Mouse (Mus musculus) spleen, postnatal 14 days (tissue): Measurements from ENCODE around the gene Grid1.

Source experiments
- DNase-seq, 2 experiments: peaks; one replicate each; pipeline ENCODE4 v3.0.0; 2021 to 2022; ENCODE audit warnings: low spot score in 2 of 2

The Grid1 gene

DNA sequence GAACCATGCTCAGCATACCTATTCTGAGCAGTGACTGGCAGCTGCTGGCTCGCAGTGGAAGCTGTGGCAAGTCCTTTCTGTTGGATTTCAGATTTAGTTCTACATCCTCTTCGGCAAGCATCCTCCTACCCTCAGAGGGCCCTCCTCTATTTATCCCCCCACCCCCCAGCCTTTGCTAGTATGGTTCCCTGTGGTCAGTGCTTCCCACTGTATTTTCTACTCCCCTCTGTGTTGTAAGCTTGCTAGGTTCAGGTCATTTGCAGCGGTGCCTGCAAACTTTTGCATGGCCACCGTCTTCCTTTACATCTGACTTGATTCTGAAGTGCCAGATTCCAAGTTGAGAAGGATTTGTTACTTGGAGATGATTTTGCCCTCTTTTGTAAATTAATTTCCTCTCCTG is 378.5 kb downstream of the Grid1 start:
- no peak for DNase-seq

DNA sequence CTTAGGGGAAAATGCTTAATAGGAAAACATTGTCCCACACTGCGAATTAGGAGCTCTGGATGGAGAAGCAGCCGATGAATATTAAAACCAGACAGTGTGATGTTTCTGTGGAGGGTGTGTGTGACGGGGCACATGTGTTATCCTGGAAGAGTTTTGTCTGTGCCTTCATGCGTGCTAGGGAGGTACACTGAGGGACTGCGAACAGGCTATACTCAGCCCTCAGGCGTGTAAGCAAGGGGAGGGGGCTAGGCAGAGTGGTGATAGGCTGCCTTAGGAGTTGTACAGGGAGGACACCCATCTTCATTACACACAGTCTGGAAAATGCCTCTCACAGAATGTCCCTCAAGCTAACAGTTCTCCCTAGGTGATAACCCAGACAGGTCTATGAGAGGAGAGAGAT is 379.0 kb downstream of the Grid1 start:
- DNase-seq, result no peak

DNA sequence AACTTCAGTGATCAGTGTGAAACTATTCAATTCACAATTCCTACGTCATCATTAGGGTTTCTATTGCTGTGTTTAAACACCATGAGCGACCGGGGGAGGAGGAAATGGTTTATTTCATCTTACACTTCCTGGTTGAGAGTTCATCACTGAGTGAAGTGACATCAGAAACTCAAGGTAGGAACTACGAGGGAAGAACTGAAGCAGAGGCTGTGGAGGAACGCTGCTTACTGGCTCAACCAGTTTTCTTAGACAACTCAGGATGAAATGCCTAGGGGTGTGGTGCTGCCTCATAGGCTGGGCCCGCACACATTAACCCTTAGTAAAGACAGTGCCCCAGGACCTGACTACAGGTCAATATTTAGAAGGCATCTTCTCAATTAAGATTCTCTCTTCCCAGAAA is 389.5 kb downstream of the Grid1 start:
- DNase-seq, result no peak

DNA sequence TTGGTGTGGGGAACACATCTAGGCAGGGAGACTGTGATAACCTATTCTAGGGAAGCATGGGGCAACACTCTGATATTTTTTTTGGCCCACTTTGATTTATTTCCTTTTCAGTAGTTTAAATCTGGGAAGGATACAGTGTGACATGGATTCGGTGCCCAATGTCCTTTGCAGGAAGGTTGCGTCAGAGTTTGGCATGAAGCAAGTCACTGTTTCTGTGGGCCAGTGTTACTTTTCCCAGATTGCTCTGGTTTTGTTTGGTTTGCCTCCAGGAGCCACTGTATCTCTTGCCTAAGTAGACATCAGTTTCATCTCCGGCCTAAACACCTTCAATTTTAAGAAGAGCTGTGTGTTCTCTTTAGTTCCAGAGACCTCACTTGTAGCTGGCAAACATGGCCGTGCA is 399.1 kb downstream of the Grid1 start:
- no peak for DNase-seq

DNA sequence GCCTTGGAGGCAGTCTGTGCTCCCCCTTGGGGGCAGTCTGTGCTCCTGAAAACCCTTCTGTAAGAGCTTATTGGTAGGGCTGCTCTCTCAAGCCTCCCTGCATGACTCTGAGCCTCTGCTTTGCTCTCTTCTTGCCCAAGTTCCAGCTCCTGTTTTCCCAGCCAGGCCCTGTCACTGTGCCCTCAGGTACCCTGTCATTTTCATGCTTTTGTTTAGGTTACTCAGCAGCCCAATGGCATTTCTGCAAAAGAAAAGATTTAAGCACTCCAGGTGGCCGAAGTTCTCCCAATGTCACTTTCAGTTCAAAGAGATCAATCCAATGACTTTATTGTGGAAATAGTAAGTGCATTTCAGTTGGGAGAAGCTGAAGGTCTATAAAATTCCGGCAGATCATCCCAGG is 402.3 kb downstream of the Grid1 start:
- no peak for DNase-seq

DNA sequence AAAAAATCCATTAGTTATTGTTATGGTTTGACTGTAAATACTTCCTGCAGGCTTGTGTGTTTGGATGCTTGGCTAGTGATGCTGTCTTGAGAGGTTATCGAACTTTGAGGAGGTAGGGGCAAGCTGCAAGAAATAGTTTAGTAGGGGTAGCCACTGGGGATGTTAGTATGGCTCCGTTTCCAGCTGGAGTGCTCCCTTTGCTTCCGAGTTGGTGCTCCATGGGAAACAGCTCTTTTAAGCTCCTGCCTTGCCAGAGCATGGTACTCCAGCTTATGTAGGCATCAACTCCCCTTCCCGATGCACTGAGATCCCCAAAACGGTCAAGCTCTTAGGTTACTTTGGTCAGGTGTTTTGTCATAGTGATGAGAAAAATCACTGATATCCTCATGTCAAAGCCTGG is 407.7 kb downstream of the Grid1 start:
- DNase-seq, result no peak

DNA sequence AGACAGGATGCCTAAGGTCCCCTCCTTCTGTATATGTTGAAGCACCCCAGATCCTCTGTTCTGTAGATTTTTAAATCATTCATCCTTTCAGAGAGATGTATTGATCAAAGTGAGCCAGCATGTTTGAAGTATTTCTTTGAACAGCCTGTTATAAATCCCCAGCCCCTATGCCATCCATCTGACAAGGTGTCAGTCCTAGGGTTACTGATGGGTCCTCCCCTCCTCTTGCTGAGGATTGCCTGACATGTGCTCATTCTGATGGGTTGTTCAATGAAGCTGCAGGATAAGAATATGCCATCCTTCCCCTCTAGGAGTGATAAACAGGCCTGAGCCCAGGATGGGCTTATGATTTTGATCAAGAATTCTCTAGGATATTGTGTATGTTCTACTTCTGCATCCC is 411.5 kb downstream of the Grid1 start:
- DNase-seq, result no peak

DNA sequence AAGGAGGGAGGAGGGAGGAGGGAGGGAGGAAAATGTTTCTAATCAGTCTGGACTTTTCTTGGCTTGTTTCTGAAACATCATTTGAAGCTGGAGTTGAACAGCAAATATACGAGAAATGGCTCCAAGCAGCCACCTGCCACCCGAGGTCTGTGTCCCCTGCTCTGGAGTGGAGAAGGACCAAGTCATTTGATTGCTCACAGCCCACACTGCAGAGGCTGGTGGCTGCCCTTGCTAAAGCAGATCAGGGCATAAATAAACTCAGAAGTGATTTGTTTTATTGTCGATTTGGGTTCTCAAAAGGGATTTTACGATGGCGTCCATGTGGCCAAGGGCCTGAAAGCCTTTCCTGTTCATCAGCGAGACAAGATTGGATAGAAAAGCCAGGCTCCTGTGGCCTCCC is 423.0 kb downstream of the Grid1 start:
- no peak for DNase-seq

DNA sequence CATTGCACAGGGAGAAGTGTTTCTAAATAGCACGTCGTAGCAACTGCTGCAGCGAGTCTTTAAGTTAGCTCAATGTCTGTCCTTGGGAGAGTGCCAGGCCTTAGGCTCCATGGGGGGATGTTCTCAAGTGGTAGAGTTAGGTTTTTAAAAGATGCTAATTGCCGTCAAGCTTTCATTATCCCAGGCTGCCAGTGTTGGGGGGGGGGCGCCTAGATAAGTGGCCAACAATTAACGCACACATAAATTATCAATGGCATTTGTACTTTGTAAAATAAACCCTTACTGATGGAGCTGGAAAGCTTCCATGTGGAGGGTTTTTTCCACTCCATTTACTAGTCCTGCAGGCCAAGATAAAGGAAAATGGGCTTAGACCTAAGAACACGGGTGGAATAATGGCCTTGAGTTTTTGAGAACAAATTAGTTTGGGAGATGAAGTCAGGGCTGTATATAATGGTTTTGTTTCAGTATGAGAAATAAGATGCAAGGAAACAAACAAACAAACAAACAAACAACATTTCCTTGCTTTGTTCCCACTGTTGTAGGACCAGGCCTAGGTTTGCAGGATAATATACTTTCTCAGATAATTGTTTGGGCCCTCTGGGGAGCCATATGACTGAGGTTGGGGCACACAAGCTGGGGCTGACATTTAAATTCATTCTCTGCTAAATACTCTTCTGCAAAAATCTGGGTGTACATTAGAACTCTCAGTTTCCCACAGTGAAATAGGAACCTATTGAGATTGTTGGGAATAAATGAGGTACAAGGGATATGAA is 425.1 kb downstream of the Grid1 start:
- DNase-seq, result no peak

DNA sequence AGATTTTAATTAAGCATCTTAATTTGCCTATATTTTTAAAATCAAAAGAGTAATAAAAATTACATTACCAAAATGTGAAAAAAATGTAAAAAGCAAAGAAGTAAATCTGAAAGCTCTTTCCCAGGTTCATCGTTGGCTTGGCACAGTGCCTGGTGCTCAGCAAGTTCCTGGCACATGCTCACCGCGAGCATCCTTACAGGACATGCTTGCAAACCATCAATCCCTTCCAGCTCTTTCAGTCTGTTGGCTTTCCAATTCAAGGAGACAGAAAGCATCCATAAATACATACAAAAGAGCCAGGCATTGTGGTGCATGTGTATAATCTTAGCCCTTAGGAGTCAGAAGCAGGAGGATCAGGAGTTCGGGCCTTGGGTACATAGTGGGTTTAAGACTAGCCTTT is 430.5 kb downstream of the Grid1 start:
- no peak for DNase-seq

DNA sequence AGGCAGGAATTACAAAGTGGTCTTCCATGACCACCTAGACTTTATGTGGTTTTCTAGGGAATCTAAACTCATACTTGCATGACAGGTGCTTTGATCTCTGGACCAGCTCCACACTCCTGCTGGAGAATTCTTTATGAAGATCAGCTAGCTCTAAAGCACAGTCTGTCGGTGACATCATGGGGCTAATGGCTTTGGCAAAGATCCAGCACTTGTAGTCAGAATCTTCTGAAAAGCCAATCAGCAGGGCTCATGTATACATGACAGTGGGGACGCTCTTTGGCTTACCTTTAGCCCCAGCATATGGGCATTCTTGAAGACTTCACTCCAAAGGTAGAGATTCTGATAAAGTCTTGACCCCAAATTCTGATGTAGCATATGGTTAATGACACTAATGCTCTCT is 434.6 kb downstream of the Grid1 start:
- no peak for DNase-seq

DNA sequence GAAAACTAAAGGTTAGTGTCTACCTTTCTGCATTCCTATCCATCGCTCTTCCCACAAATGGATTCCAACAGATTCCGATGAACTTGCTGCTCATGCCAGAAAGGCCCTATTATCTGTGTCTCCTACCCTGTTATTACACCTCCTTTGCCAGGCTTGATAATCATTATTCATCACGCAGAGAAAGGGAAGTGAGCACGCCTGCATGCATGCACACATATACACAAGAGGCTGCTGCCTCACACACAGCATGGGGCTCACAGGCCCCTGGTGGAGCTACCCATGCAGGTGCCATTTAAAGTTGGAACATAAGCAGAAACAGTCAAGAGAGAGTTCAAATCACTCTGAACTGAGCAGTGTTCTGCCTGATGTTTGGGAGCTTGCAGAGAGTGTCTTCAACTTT is 450.4 kb downstream of the Grid1 start:
- DNase-seq, result no peak

DNA sequence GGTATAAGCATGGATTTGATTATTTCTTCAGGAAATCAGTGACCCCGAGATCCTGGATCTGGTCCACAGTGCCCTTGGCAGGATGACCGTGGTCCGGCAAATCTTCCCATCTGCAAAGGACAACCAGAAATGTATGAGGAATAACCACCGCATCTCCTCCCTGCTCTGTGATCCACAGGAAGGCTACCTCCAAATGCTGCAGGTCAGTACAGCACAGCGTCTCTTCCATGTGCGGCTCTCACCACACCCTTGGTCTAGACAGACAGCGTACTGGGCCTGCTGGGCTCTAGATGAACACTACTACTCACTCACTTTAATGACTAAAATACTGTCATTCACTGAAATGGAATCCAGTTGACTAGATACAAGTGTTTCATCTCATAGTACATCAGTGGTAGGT is 489.3 kb downstream of the Grid1 start:
- no peak for DNase-seq

DNA sequence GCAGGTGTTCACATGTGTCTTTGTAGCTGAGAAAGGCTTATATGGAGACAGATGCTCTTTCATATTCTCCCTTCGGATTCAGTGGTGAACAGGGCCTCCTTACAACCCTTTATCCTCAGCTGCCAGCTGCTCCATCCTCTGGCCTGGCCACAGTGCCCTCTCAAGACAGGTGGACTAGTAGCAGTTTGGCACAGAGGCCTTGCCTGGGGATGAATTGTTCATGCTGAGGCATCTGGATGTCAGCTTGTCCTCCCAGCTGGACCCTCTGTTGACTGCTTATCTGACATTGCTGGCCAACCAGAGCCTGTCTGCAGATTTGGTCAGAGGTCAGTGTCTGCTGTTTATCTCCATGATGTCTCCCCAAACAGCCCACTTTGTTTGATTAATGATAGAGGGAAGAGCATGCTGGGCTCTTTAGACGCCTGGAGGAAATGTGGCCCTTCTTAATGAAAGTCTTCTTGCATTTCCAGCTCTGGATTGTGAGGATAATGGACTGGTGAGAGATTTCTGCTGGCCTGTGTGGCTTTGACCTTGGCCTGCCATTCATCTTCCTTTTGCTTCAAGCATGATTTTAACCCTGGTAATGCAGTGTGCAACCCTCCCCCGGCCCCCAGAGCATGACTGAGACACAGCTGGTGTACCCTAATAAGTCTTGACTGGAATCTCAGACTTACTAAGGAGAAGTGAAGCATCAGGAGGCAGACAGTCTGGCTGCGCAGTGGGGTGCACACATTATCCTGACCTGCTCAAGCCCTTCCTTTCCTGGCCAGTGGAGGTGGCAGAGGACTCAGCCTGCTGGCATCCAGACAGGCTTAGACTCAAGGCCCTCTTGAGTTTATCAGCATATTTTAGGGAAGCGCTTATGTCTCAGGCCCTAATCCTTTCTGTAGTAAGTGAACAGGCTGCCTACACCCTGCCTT is 493.7 kb downstream of the Grid1 start:
- DNase-seq, result no peak

DNA sequence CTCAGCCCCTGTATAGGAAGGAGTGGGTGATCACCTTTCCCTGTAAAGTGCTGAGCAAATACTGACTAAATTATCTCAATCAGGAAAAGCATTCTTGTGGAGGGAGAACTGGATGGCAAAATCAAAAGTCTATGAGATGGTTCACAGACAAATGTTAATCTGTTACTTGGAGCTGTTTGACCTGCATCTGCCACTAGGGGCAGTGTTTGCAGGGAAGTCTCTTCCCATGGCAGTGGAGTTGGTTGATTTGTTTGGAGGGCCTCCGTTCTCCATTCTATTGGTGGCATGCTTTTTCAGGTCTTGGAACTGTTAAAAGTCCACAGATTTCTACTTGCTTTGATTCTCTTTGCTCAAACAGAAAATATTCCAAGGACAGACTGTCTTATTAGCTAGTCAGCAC is 506.4 kb downstream of the Grid1 start:
- DNase-seq, result no peak

DNA sequence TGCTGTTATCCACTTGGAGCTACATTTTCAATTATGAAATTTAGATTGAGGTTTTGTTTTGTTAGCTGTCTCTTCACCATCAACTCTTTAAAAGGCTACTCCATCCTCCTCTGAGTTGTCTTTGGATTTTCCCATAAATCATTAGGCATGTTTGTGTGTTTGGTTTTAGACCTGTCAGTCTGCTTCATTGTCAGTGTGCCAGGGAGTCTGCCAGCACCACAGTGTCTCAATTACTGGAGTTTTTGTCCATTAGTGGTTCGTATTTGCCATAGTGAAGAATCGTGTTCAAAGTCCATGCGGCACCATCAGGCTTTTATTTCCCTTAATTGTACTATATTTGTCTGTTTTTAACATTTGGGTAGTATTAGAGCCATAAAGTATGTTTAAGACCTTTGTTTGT is 516.7 kb downstream of the Grid1 start:
- DNase-seq, result no peak

DNA sequence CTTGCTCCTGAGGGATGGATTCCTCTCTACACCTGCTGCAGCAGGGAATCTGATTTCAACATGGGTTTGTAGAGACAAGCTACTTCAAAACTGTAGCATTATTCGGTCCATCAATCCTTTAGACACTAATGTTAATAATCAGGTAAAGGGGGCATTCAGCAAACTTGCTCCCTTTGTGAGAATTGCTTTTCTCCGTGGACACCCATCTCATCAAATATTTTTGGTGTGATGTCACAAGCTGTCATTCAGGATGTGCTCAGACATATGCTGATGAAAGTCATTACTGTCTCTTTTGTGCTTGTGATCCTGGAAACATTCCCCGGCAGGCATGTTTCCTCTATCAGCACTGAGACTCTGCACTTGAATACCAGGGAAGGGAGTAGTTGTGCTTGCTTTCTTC is 536.1 kb downstream of the Grid1 start:
- DNase-seq, result no peak

DNA sequence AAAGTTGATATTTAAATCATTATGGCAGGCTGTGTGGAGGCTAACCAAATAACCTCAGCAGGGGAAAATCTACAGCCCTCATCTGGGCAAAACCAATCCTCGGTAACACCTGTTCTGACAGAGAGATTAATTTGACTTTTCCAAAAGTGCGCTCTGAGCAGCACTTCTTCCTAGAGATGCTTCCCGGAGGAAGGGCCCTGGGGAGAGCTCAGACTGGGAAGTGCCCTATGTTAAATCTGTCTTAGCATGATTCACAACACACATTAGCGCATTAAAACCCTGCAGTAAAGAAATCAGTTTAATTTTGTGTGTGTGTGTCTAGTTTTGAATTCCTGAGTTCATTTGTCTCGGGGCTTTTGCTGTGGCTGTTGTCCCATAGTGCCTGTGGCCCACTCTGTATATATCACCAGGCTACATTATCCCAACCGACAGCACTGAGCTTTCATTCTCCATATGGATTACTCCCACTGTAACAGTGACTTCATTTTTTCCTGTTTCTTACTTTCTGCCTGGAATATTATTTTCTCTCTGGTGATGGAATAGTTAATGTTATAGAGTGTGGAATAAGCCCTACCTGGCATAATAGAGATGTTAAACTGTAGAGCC is 536.7 kb downstream of the Grid1 start:
- no peak for DNase-seq

DNA sequence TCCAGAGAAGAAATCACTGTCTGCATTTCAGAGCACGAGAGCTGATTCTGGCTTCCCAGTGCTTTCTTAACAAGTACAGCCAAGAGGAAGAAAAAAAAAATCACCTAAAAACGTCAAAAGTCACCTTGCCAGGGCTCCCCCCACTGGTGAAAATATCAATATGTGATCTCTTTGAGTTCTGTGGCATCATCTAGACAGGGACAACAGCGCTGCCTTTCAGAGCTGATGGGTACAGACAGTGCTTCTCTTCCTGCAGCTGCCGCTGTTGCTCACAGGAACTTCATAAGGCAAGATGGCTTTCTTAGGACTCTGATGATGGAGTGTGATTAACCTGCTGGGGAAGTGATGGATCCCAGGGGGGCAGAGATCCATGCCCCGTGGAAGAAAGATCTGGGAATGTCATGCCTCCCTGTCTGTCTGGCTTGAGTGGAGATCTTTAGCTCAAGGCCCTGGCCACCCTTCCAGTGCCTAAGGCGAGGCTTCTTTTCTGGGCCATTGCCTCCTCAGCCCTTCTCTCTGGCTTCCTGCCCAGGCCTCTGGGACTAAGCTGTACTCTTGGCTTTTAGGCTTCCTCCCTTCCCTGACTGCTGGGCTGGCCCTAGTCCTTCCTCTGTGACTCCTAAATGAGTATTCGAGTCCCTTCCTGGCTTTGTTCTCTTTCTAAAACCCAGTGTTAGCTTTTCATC is 538.4 kb downstream of the Grid1 start:
- no peak for DNase-seq

DNA sequence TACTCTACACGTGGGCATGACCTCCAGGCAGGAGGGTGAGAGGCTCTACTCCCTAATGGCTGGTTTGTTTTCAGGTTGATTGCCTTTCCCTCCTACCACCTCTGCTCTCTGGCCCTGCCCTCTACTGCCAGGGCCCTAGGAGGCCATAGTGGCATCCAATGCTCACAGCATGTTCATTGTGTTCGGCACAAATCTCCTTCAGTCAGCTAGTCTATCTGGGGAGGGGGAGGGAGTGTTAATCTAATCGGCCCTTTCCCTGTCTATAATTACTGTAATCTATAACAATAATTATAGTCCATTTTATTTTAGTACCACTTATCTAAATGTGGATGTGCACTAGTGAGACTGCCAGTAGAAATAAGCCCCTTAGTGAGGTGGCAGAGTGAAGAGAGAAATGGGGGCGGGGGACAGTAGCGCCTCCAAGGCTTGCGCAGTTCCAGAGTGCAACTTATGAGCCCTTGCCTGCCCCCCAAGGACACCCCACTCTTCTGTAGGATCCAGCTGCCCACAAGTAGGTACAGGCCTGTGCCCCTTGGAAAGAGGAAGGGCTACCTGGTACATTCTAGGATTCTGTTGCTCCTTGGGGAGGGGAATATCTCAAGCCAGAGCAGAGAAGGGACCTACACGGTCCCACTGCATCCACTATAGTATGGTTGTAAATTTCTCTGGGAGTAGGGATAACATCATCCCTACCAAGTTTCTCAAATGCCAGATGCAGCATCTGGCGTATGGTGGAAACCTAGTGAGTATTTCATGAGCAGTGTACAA is 545.5 kb downstream of the Grid1 start:
- no peak for DNase-seq

DNA sequence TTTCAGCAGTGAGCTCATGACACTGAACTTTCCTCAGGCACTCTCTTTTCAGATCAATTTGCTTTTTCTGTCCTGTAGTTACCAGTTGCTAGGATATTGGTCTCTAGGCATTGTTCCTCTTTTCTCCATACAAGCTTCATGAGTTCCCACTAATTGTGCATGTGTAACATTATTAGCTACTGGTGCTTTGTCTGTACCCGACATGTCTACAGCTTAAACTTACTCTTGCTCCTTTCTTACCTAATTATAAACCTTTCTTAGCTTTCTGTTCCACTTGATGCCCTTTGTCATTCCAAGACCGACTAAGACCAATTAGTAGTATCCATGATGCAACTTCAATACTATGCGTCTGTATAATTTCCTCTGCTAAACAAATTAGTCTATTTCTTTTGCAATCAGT is 554.5 kb downstream of the Grid1 start:
- DNase-seq, result no peak
